Mouse (Mus musculus) heart, postnatal 0 days (tissue): ENCODE measurements around the gene Ghsr. TPM values are rescaled to one million over a fixed set of nuclear protein-coding genes. Genes with fewer than 3 reads are reported as not detected.

ENCODE experiments used
- ATAC-seq: fragments of 200-750 bp; cut with Nextera tagmentation; 2 replicates; pipeline ENCODE4 v1.8.0; 2017; ENCODE audit warnings: low read depth, moderate number of reproducible peaks, moderate library complexity; ENCODE audit not compliant: insufficient read depth
- DNase-seq: peaks from one replicate; pipeline ENCODE4 v3.0.0-alpha.2; 2016; ENCODE audit warnings: low spot score
- H3K27ac ChIP-seq: fragments of 300-500 bp; sonication (generic); 2 replicates; pipeline ENCODE4 v1.5.1; 2014; ENCODE audit warnings: low read depth, mild to moderate bottlenecking
- H3K27me3 ChIP-seq: fragments of 300-500 bp; sonication (generic); 2 replicates; pipeline ENCODE4 v1.6.1; 2014; ENCODE audit warnings: low read length, mixed read lengths; ENCODE audit not compliant: control insufficient read depth, insufficient read depth
- H3K36me3 ChIP-seq: fragments of 300-500 bp; sonication (generic); replicated peaks from 2 replicates; pipeline ENCODE4 v1.6.1; 2014; ENCODE audit warnings: low read length, mixed read lengths; ENCODE audit not compliant: control insufficient read depth, insufficient read depth
- H3K4me1 ChIP-seq: fragments of 300-500 bp; sonication (generic); 2 replicates; pipeline ENCODE4 v1.6.1; 2014; ENCODE audit warnings: antibody characterized with exemption; ENCODE audit not compliant: control insufficient read depth, insufficient read depth
- H3K4me2 ChIP-seq: fragments of 300-500 bp; sonication (generic); 2 replicates; pipeline ENCODE4 v1.6.1; 2014; ENCODE audit warnings: low read depth, mild to moderate bottlenecking, low read length, moderate library complexity
- H3K4me3 ChIP-seq: fragments of 300-500 bp; sonication (generic); 2 replicates; pipeline ENCODE4 v1.5.1; 2014; ENCODE audit warnings: low read depth, low read length
- H3K9ac ChIP-seq: fragments of 300-500 bp; sonication (generic); replicated peaks from 2 replicates; pipeline ENCODE4 v1.6.1; 2014; ENCODE audit warnings: low read depth, low read length, mixed read lengths
- H3K9me3 ChIP-seq: fragments of 300-500 bp; sonication (generic); replicated peaks from 2 replicates; pipeline ENCODE4 v1.6.1; 2016; ENCODE audit warnings: low read length; ENCODE audit not compliant: control insufficient read depth
- CTCF ChIP-seq: IDR thresholded peaks from 2 replicates; pipeline ENCODE4 v1.5.1; 2016; ENCODE audit warnings: antibody characterized with exemption, control low read depth, low read depth
- EP300 ChIP-seq: IDR thresholded peaks from 2 replicates; pipeline ENCODE4 v1.6.1; 2016; ENCODE audit warnings: antibody characterized with exemption, low read depth
- WGBS: fragments of 180-500 bp; shearing (Covaris S2); extraction: QIAGEN DNeasy Blood & Tissue Kit; methylation state at CpG from one replicate; pipeline ENCODE4 v1.1.7; 2014; 5-methylcytosine and 5-hydroxymethylcytosine counted together
- polyA plus RNA-seq: library from polyadenylated mRNA; unstranded; fragments of >200 nt; fragmentation: Nextera tagmentation; extraction: Ambion mirVana; gene quantifications from 2 replicates; pipeline ENCODE4 v1.2.1, GENCODE M21; 2015
- total RNA-seq: library from RNA; depleted of rRNA; stranded (reverse); fragments of >200 nt; gene quantifications from 2 replicates; pipeline ENCODE4 v1.2.3, GENCODE M21; 2014; ENCODE audit warnings: low replicate concordance

The Ghsr gene
- total and polyA plus RNA-seq, 2 experiments from 2014 or later, result not detected

DNA sequence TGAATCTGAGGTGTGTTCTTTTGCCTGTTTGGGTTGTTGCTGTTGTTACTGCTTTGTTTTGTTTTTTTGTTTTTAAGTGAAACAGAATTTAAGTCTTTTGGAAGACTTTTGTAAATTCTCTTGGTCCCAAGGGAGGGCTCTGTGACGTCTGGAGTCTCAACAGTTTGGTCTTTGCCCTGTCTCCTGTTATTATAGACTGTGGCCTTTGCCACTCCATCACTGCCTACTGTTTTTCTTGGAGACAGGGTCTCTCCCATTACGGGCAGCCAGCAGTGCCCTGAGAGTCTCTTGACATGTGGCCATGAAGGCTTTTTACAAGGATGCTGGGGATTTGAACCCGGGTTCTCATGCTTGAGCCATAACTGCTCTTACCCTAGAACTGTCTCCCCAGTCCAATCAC lies 32.3 kb upstream of the Ghsr start:
- no peaks in the 10 kb centered on the region for H3K4me1 ChIP-seq
- ATAC-seq, result no peak

GRCm38 (mm10) chr3:27340757-27341156 lies 30.4 kb upstream of the Ghsr start:
- Histone ChIP-seq H3K4me1 (no peaks in the 10 kb centered on the region), H3K27ac (no peak overlapping the region), H3K4me3 (no peak overlapping the region), H3K36me3 (no peaks in the 10 kb centered on the region), H3K27me3 (no peaks in the 10 kb centered on the region), H3K9me3 (no peaks in the 10 kb centered on the region), H3K4me2 (no peak overlapping the region), H3K9ac (no peak overlapping the region)
- ATAC-seq, result no peak
- TF ChIP-seq CTCF, result no peak
- no peak for TF ChIP-seq EP300
- 82% methylated on average over 5 of the region's 5 CpGs for WGBS
- DNase-seq, result no peak

More for the DNA sequence above, 32.3 kb upstream of the Ghsr start:
- no peak overlapping the region for H3K27ac ChIP-seq
- H3K4me2 ChIP-seq, result no peak overlapping the region
- H3K27me3 ChIP-seq, result no peaks in the 10 kb centered on the region
- H3K9ac ChIP-seq, result no peak overlapping the region
- H3K4me3 ChIP-seq, result no peak overlapping the region
- no peaks in the 10 kb centered on the region for H3K36me3 ChIP-seq
- WGBS, result 61% methylated on average over 3 of the region's 3 CpGs
- TF ChIP-seq CTCF (no peak), EP300 (no peak)
- DNase-seq, result no peak
- no peaks in the 10 kb centered on the region for H3K9me3 ChIP-seq

DNA sequence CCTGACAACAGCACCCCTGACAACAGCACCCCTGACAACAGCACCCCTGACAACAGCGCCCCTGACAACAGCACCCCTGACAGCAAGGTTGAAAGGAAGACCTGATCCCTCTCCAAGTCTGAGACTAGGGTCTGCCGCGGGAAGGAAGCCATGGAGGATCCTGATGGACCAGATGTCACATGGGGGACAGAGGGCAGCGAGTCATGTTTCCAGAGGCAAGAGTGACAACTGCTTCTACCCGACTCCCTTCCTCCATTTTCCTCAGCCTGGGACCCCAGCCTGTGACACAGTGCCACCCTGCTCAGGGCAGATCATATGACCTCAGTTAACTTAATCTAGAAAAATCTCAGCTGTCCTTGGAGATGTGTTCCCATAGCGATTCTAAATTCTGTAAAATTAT lies 28.7 kb upstream of the Ghsr start:
- H3K9me3 ChIP-seq, result no peaks in the 10 kb centered on the region
- ATAC-seq, result no peak
- DNase-seq, result no peak
- H3K27ac ChIP-seq, result no peak overlapping the region
- no peaks in the 10 kb centered on the region for H3K36me3 ChIP-seq
- no peak overlapping the region for H3K4me3 ChIP-seq
- no peak overlapping the region for H3K9ac ChIP-seq
- TF ChIP-seq EP300 (no peak), CTCF (no peak)
- 41% methylated on average over 6 of the region's 6 CpGs for WGBS
- H3K4me2 ChIP-seq, result no peak overlapping the region
- no peaks in the 10 kb centered on the region for H3K4me1 ChIP-seq
- H3K27me3 ChIP-seq, result no peaks in the 10 kb centered on the region

DNA sequence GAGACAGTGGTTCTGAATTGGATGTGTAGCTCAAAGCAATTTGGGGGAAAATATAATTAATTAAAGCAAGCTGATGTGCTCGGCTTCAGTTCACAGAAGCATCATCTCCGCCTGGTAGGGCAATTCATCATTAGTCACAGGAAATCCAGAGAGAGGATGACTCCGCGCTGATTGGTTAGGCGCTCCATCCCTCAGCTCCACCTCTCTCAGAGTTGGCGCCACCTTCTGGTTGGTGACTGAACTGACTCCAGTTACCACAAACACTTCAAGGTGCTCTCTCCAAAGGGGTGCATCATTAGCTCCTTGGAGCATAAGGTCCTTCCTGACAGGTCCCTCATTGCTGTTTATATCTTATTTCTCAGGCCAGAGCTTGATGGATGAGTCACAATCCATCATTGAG lies 25.6 kb upstream of the Ghsr start:
- Histone ChIP-seq H3K9me3 (no peaks in the 10 kb centered on the region), H3K4me1 (no peaks in the 10 kb centered on the region), H3K4me2 (no peak overlapping the region), H3K27ac (no peak overlapping the region), H3K36me3 (no peaks in the 10 kb centered on the region), H3K9ac (no peak overlapping the region), H3K4me3 (no peak overlapping the region), H3K27me3 (no peaks in the 10 kb centered on the region)
- 58% methylated on average over 6 of the region's 6 CpGs for WGBS
- ATAC-seq, result no peak
- DNase-seq, result peak; percentile 13
- no peak for TF ChIP-seq EP300
- peak; percentile 51 for TF ChIP-seq CTCF

DNA sequence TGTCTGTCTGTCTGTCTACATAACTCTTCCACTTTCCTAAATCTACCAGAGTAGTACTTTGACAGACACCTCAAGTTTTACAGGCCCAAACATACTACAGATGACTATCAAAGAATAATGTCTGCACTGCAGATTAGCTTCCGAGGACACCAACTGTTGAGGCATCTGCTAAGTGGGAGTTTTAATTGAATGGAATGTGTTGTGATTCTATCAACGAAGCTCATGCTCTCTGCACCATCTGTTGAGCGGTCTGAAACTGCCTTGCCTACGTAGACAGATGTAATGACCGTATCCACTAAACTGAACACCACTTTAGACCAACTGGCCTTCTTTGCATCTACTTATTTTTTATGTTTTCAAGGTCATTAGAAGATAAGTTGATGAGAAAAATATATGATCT lies 22.7 kb upstream of the Ghsr start:
- no peaks in the 10 kb centered on the region for H3K36me3 ChIP-seq
- DNase-seq (no peak), ATAC-seq (no peak)
- no peaks in the 10 kb centered on the region for H3K9me3 ChIP-seq
- no peaks in the 10 kb centered on the region for H3K4me1 ChIP-seq
- TF ChIP-seq EP300 (no peak), CTCF (no peak)
- no peak overlapping the region for H3K4me2 ChIP-seq
- no peaks in the 10 kb centered on the region for H3K27me3 ChIP-seq
- H3K9ac ChIP-seq, result no peak overlapping the region
- WGBS, result 74% methylated on average over 5 of the region's 5 CpGs
- no peak overlapping the region for H3K4me3 ChIP-seq
- H3K27ac ChIP-seq, result no peak overlapping the region

DNA sequence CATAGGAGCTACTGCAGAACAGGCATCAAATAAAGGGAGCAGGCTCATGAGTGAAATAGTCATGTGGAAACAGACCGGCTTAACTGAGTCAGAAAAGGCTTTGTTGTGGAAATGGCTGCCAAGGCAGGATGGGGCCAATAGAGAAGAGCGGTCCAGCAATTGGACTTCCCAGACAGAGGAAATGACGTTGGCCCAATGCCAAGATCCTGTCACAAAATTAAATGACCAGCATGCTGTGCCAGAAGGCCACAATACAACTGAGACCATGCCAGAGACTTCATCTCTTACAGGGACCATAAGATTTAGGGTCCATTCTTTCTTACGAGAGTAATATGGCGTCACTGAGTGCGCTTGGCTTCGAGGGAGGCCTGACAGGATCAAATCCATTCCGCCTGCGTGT lies 20.0 kb upstream of the Ghsr start:
- WGBS, result 67% methylated on average over 9 of the region's 9 CpGs
- no peak for DNase-seq
- H3K9me3 ChIP-seq, result no peaks in the 10 kb centered on the region
- no peaks in the 10 kb centered on the region for H3K36me3 ChIP-seq
- no peaks in the 10 kb centered on the region for H3K4me1 ChIP-seq
- ATAC-seq, result no peak
- H3K27ac ChIP-seq, result no peak overlapping the region
- no peaks in the 10 kb centered on the region for H3K27me3 ChIP-seq
- no peak for TF ChIP-seq EP300
- no peak for TF ChIP-seq CTCF
- H3K4me3 ChIP-seq, result no peak overlapping the region
- H3K9ac ChIP-seq, result no peak overlapping the region
- H3K4me2 ChIP-seq, result no peak overlapping the region
